Mouse (Mus musculus) CD8-positive naive resting alpha-beta T cell, adult 2 months (primary cell): Measurements from ENCODE around the gene Slc25a3.

Experiments
- DNase-seq, 2 experiments: peaks; one replicate each; pipeline ENCODE4 v3.0.0; 2022; ENCODE audit warnings: low read depth in 2 of 2, low spot score in 2 of 2

Slc25a3 gene

GRCm38 (mm10) chr10:91142654-91143191 lies 18.9 kb upstream of the Slc25a3 start:
- no peak for DNase-seq

- DNase-seq: peak in 1 of 2 experiments; percentile 57
Measured at GRCm38 (mm10) chr10:91141564-91141963, 17.7 kb upstream of the Slc25a3 start.

GRCm38 (mm10) chr10:91139148-91139766 lies 15.4 kb upstream of the Slc25a3 start:
- DNase-seq: no peak

- no peak for DNase-seq
Measured at GRCm38 (mm10) chr10:91138317-91138716, 14.5 kb upstream of the Slc25a3 start.

GRCm38 (mm10) chr10:91137400-91137799 lies 13.5 kb upstream of the Slc25a3 start:
- DNase-seq: no peak

- DNase-seq: no peak
Measured at GRCm38 (mm10) chr10:91135302-91135972, 11.6 kb upstream of the Slc25a3 start.

DNA sequence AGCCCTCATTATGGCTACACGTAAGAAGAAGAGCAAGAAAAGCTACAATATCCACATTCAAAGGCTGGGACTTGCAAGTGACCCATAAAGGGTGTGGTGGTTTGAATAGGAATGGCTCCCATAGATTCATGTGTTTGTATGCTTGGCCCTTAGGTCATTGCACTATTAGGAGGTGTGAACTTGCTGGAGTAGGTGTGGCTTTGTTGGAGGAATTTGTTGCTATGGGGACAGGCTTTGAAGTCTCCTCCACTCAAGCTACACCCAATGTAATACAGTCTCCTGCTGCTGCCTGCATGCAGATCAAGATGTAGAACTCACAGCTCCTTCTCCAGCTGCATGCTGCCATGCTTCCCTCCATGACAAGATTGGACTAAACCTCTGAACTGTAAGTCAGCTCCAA lies 7.7 kb upstream of the Slc25a3 start:
- DNase-seq: no peak

- DNase-seq: no peak
Measured at GRCm38 (mm10) chr10:91130792-91131191, 6.9 kb upstream of the Slc25a3 start.

- no peak for DNase-seq
Measured at GRCm38 (mm10) chr10:91128551-91129160, 4.8 kb upstream of the Slc25a3 start.

- no peak for DNase-seq
Measured at GRCm38 (mm10) chr10:91127395-91127794, 3.5 kb upstream of the Slc25a3 start.

DNA sequence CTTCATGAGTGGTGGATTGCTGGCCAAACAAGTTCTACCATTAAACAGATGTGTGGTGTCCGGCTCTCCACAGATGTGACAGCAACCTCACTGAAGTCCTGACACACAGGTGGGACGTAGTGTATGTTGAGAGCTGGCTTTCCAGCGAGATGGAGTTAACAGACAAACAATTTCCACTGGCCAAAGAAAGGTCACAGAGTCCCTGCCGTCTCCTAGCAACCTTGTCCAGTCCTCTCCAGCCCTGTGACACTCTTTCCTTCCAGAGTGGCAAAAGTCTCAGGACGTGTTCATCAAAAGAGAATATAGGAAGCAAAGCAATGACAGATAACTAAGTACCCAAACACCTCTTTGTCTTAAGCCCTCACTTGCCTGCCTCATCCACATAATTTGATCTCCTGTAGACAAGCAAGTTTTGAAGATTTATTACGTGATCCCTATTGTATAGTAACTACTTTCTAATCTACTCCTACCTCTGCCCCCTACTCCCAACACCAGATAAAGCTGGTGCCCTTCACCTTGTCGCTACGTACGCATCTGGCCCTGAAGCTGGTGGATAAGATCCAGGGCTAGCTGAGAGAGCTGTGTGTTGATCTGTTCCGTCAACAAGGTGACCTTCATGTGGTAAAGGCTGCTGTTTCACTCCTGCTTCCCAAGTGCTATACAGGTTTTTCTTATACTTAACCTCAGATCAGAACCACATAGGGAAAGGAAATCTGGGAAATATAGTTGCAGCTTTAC lies 2.9 kb upstream of the Slc25a3 start:
- DNase-seq: no peak

DNA sequence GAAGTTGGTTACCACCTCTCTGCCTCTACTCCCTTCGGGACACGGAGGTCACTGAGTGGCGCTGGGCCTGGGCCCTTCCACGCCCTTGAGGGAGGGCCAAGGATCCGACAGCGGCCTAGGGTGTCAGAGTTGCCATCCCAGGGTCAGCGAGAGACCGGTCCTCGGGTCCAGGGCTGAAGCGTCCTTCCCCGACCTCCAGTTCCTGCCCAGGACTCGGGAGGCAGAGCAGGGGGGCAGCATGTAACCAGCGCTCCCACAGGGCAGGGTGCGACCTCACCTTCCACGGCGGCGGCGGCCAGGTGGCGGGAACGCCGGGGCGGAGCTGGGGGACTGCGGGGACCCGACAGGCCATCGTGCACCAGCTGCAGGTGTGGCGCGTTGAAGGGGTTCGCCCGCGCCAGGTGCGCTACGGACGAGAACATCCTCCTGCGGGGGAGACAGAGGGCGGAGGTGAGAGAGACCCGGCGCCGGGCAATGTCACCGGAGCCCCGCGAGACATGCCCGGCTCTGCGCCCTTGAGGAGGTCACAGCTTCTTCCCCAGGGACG lies 505 bp downstream of the Slc25a3 start:
- peak in 1 of 2 experiments; percentile 25 for DNase-seq

DNA sequence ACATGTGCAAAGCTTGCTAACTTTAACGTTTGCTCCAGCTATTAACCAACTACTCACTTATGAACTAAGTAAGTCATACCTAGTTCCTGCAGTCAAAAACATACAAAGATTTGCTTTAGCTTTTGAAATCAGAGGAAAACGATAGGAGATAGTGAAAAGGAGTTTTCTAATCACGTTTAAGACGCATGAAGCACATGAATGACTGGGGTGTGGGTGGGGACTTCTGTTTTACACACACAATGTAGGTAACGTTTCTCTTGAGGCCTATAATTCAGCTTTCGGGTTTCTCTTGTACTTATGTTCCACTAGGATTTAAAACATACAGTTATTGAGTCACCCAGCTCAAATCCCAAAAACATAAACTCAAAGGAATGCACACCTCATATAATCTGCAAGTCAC lies 1.2 kb downstream of the Slc25a3 start:
- no peak for DNase-seq

- DNase-seq: no peak
Measured at GRCm38 (mm10) chr10:91116958-91117357, 6.9 kb downstream of the Slc25a3 start.

DNA sequence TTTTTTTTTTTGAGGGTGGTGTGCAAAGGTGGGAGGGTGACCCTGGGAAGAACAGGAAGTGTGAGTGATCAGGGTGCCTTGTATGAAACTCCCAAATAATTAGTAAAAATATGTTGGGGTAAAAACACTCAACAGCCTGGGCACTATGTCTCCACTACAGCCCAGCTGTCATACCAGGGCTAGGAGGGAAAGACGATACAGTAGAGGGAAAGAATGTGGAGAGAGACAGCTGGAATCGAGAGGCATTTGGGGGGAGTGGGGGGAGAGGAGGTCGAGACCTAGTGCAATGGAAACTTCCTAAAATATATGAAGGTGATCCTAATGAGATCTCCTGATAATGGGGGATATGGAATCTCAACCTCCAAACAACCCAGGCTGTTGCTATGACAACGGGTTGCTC lies 14.0 kb downstream of the Slc25a3 start:
- no peak for DNase-seq

DNA sequence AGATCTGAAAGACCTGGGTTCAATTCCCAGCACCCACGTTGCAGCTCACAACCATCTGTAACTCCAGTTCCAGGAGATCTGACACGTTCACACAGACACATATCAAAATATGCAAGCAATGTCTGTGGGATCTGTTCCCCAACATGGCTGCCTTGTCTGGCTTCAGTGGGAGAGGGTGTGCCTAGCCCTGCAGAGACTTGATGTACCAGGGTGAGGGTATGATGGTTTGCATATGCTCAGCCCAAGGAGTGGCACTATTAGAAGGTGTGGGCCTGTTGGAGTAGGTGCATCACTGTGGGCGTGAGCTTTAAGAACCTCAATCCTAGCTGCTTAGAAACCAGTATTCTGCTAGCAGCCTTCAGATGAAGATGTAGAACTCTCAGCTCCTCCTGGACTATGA lies 17.9 kb downstream of the Slc25a3 start:
- DNase-seq: no peak

- DNase-seq: no peak
Measured at GRCm38 (mm10) chr10:91102799-91103590, 20.9 kb downstream of the Slc25a3 start.

DNA sequence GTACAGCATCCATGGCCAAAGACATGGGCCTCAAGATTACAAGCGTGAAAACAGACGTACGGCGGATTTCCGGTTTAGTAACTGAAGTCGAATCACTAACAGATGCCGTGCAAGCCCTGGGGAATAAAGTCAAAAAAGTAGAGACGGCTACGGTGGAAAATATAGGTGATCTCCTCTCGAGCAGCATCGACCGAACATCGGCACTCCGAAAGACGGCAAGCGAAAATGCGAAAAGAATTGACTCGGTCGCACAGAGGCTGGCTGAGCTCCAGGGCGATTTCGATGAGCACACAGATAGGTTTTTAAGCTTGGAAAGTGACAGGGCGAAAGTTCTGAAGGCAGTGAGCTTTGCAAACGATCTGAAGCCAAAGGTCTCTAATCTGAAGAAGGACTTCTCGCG lies 21.9 kb downstream of the Slc25a3 start:
- no peak for DNase-seq

GRCm38 (mm10) chr10:91100101-91100500 lies 23.8 kb downstream of the Slc25a3 start:
- no peak for DNase-seq

DNA sequence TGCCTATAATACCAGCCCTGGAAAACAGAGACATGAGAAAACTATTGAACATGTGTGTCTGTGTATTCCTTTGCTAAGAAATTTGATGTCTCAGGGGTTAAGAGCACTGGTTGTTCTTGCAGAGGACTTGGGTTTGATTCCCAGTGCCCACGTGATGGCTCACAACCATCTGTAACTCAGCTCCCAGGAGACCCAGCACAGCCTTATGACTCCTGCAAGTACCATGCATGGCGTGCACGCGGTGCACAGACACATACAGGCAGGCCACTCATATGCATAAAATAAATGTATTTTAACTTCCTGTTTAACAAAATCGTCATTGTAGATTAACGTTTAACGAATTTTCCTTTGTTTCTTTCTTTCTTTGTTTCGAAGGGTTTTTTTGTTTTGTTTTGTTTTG lies 25.8 kb downstream of the Slc25a3 start:
- no peak for DNase-seq
